Mouse (Mus musculus) liver, embryonic 14.5 days (tissue): ENCODE data around the gene Rfx8. TPM values are rescaled to one million over a fixed set of nuclear protein-coding genes. Genes with fewer than 3 reads are reported as not detected.

Experiments used
- ATAC-seq: fragments of 200-750 bp; cut with Nextera tagmentation; 2 replicates; pipeline ENCODE4 v1.8.0; 2017; ENCODE audit warnings: moderate number of reproducible peaks, mild to moderate bottlenecking, moderate library complexity; ENCODE audit not compliant: insufficient read depth
- DNase-seq, 3 experiments: peaks; one replicate each; pipeline ENCODE4 v3.0.0-alpha.2; 2012 to 2013; ENCODE audit warnings: low read depth in 3 of 3, low spot score in 3 of 3
- H3K27ac ChIP-seq: fragments of 300-500 bp; sonication (generic); 2 replicates; pipeline ENCODE4 v1.5.1; 2014; ENCODE audit warnings: moderate library complexity, mild to moderate bottlenecking, control low read depth, inconsistent platforms
- H3K27me3 ChIP-seq: fragments of 300-500 bp; sonication (generic); 2 replicates; pipeline ENCODE4 v1.6.1; 2014; ENCODE audit warnings: mild to moderate bottlenecking, low read length, moderate library complexity; ENCODE audit not compliant: control insufficient read depth, insufficient read depth
- H3K36me3 ChIP-seq: fragments of 300-500 bp; sonication (generic); replicated peaks from 2 replicates; pipeline ENCODE4 v1.6.1; 2014; ENCODE audit warnings: low read depth; ENCODE audit not compliant: control insufficient read depth, insufficient read depth
- H3K4me1 ChIP-seq, 2 experiments: fragments of 200-500 bp in 1 of 2; fragments of 300-500 bp in 1 of 2; sonication (generic) in 1 of 2; replicated peaks; 2 replicates each; pipeline ENCODE4 v1.6.1; 2012 to 2014; ENCODE audit warnings: antibody characterized with exemption in 1 of 2, inconsistent platforms in 1 of 2, low read length in 1 of 2; ENCODE audit not compliant: control insufficient read depth in 2 of 2, insufficient read depth in 2 of 2
- H3K4me2 ChIP-seq: fragments of 300-500 bp; sonication (generic); 2 replicates; pipeline ENCODE4 v1.6.1; 2014; ENCODE audit warnings: low read depth, mild to moderate bottlenecking, control low read depth, moderate library complexity
- H3K4me3 ChIP-seq, 2 experiments: fragments of 200-500 bp in 1 of 2; fragments of 300-500 bp in 1 of 2; sonication (generic) in 1 of 2; 2 replicates each; pipeline ENCODE4 v1.5.1; 2012 to 2014; ENCODE audit warnings: low read depth in 2 of 2, low read length in 2 of 2, mild to moderate bottlenecking in 2 of 2, control low read depth in 1 of 2, inconsistent platforms in 1 of 2, moderate library complexity in 1 of 2; ENCODE audit not compliant: insufficient read depth in 1 of 2
- H3K9ac ChIP-seq: fragments of 300-500 bp; sonication (generic); replicated peaks from 2 replicates; pipeline ENCODE4 v1.6.1; 2014; ENCODE audit warnings: mild to moderate bottlenecking, control low read depth, moderate library complexity
- H3K9me3 ChIP-seq: fragments of 300-500 bp; sonication (generic); 2 replicates; pipeline ENCODE4 v1.6.1; 2016; ENCODE audit warnings: low read length, mixed read lengths; ENCODE audit not compliant: control insufficient read depth
- CTCF ChIP-seq: IDR thresholded peaks from 2 replicates; pipeline ENCODE4 v1.5.1; 2016; ENCODE audit warnings: antibody characterized with exemption, low read depth, control low read depth
- EP300 ChIP-seq: IDR thresholded peaks from 2 replicates; pipeline ENCODE4 v1.6.1; 2016; ENCODE audit warnings: antibody characterized with exemption, low read depth
- WGBS: fragments of 180-500 bp; shearing (Covaris S2); extraction: QIAGEN DNeasy Blood & Tissue Kit; methylation state at CpG from one replicate; pipeline ENCODE4 v1.1.7; 2014; ENCODE audit not compliant: insufficient replicate concordance; 5-methylcytosine and 5-hydroxymethylcytosine counted together
- polyA plus RNA-seq, 2 experiments: library from polyadenylated mRNA; depleted of rRNA in 1 of 2; stranded (reverse) in 1 of 2; unstranded in 1 of 2; fragments of >200 nt; fragmentation: Nextera tagmentation in 1 of 2; extraction: Ambion mirVana in 1 of 2; gene quantifications; 2 replicates each; pipeline versions ENCODE4 v1.2.1 to v1.2.3; 2012 to 2014

Rfx8 gene
- polyA plus RNA-seq, 2 experiments, result 0.04 TPM; not detected in 1

- Histone ChIP-seq H3K27ac (peak overlapping the region; percentile 59), H3K9ac (no peak overlapping the region; the same call in 1 of the 2 replicates), H3K4me3 (no peak overlapping the region), H3K4me2 (peak overlapping the region; percentile 54), H3K36me3 (no peaks in the 10 kb centered on the region), H3K27me3 (no peaks in the 10 kb centered on the region), H3K9me3 (no peaks in the 10 kb centered on the region), H3K4me1 (peaks cover 18 to 36% of the 10 kb centered on the region in 2 experiments)
- DNase-seq (no peak), ATAC-seq (peak; percentile 82)
- TF ChIP-seq CTCF (no peak), EP300 (no peak)
- WGBS, result 7% methylated on average over 2 of the region's 2 CpGs
Measured at GRCm38 (mm10) chr1:39735493-39735892, 14.7 kb upstream of the Rfx8 start.

- Histone ChIP-seq H3K9ac (no peak overlapping the region), H3K27ac (no peak overlapping the region), H3K36me3 (no peaks in the 10 kb centered on the region), H3K27me3 (no peaks in the 10 kb centered on the region), H3K4me1 (peaks cover 18 to 38% of the 10 kb centered on the region in 2 experiments), H3K9me3 (no peaks in the 10 kb centered on the region), H3K4me2 (peak overlapping the region; percentile 54), H3K4me3 (no peak overlapping the region)
- TF ChIP-seq EP300, result no peak
- no peak for TF ChIP-seq CTCF
- 16% methylated on average over 6 of the region's 6 CpGs for WGBS
- DNase-seq (no peak), ATAC-seq (no peak)
Measured at GRCm38 (mm10) chr1:39734881-39735280, 14.1 kb upstream of the Rfx8 start.

- peak overlapping the region; percentile 54 for H3K4me2 ChIP-seq
- no peak for TF ChIP-seq CTCF
- no peak for TF ChIP-seq EP300
- H3K4me1 ChIP-seq, result peaks cover 18 to 38% of the 10 kb centered on the region in 2 experiments
- H3K27ac ChIP-seq, result no peak overlapping the region
- no peak for DNase-seq
- 10% methylated on average over 13 of the region's 13 CpGs for WGBS
- no peaks in the 10 kb centered on the region for H3K27me3 ChIP-seq
- H3K9ac ChIP-seq, result no peak overlapping the region
- no peak overlapping the region for H3K4me3 ChIP-seq
- ATAC-seq, result no peak
- H3K36me3 ChIP-seq, result no peaks in the 10 kb centered on the region
- no peaks in the 10 kb centered on the region for H3K9me3 ChIP-seq
Measured at GRCm38 (mm10) chr1:39734311-39734710, 13.5 kb upstream of the Rfx8 start.

- Histone ChIP-seq H3K9me3 (no peaks in the 10 kb centered on the region), H3K27me3 (no peaks in the 10 kb centered on the region), H3K9ac (no peak overlapping the region), H3K4me3 (no peak overlapping the region), H3K4me1 (peaks cover 18 to 38% of the 10 kb centered on the region in 2 experiments), H3K4me2 (no peak overlapping the region), H3K36me3 (no peaks in the 10 kb centered on the region), H3K27ac (no peak overlapping the region)
- 46% methylated on average over 10 of the region's 10 CpGs for WGBS
- ATAC-seq, result no peak
- TF ChIP-seq CTCF (no peak), EP300 (no peak)
- DNase-seq, result no peak
Measured at GRCm38 (mm10) chr1:39733876-39734275, 13.1 kb upstream of the Rfx8 start.

GRCm38 (mm10) chr1:39732081-39732480, 11.3 kb upstream of the Rfx8 start:
- Histone ChIP-seq H3K4me1 (peaks cover 18 to 38% of the 10 kb centered on the region in 2 experiments), H3K9me3 (no peaks in the 10 kb centered on the region), H3K9ac (no peak overlapping the region), H3K4me3 (no peak overlapping the region), H3K27me3 (no peaks in the 10 kb centered on the region), H3K27ac (no peak overlapping the region), H3K4me2 (no peak overlapping the region), H3K36me3 (no peaks in the 10 kb centered on the region)
- DNase-seq (no peak), ATAC-seq (no peak)
- no peak for TF ChIP-seq CTCF
- no peak for TF ChIP-seq EP300
- WGBS, result 68% methylated on average over 10 of the region's 10 CpGs
